Mouse (Mus musculus): ENCODE data around the gene Gm4707.
"Not testable (repeated sequence)": the region's sequence is repeated elsewhere in the genome, so short reads cannot be mapped to it uniquely, and the experiment has no call there.

Gene Gm4707

GRCm38 (mm10) chr17:71459818-71460217, at the start of gene Gm4707:
Gene Gm4707 (minus strand): TSS chr17:71459918.
- no peak for DNase-seq

DNA sequence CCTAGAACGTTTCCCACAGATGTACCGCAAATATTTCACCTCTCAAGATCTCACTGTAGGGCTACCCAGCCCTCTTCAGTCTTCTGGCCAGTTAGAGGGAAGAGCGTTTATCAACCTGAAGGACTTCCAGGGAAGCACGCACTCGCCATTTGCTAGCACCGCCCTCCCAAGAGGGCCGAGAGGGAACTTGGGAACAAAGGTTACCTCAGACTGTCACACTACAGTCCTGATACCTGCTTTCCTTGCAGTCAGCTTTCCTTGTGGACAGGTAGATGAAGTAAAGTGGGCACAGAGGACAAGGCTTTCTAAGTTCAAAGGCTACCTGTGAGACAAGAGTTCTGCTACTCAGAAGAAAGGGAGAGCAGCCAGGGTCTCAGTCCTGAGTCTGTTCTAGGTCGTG, 47.1 kb upstream of the Gm4707 start:
- DNase-seq, result no peak

- DNase-seq, result no peak
Measured at GRCm38 (mm10) chr17:71495784-71496183, 36.1 kb upstream of the Gm4707 start.

DNA sequence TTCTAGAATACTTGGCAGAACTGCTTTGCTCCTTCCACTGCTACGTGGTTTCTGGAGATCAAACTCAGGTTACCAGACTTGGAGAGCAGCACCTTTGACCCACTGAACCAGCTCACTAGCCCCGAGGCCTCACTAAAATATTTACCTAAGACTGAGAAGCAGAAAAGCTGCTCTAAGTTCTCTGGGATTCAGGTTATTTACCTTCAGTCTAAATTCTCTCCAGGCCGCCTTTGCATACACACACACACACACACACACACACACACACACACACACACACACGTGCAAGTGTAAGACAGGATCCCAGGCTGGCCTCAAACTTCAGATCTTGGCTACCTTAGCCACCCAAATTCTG, 31.6 kb upstream of the Gm4707 start:
- DNase-seq, result no peak

DNA sequence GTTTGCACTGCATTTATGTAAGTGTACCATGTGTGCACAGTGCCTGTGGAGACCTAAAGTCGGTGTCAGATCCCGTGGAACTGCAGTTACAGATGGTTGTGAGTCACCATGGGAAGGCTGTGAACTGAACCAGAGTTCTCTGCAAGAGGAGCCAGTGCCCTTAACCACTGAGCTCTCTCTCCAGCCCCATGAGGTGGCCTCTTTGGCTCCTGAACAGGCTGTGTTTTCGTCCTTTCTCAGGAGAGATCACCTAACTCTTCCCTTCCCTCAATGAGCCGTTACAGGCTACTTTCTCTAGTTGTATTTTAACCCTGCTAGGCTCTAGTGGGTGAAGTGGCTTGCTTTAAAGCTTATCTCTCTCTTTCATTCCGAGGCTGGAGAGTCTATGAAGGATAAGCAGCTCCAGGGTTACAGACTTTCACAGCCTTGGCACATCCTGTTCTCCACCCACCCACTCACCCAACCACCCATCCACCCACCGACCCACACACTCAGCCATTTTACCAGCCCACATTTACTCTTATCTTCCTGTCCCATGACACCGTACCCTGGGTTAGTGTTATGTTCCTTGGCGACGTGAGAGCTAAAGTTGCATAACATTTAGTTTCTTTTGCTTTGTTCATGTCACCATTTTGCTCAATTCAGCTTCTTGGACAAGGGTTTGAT, 31.1 kb upstream of the Gm4707 start:
- DNase-seq, result no peak

DNA sequence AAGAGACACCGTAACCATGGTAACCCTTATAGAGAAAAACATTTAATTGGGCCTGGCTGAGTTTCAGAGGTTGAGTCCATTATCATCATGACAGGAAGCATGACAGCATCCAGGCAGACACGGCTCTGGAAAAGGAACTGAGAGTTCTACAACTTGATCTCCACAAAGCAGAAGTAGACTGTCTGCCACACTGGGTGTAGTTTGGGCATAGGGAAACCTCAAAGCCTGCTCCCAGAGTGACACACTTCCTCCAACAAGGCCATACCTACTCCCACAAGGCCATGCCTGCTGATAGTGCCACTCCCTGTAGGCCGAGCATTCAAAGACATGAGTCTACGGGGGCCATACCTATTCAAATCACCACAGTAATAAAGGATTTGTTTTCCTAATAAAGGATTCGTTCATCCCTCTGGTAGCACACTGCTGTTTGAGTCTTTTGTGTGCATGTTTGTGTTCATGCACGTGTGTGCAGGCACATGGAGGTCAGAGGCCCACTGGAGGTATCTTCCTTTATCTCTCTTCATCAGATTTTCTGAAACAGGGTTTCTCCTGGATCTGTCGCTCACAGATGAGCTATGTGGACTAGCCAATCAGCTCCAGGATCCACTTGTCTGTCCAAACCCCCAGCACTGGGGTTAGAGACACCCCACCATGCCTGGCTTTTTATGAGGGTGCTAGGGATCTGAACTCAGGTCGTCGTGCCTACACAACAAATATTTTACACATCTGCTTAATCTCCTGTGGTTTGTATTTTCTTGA, 30.2 kb upstream of the Gm4707 start:
- no peak for DNase-seq

DNA sequence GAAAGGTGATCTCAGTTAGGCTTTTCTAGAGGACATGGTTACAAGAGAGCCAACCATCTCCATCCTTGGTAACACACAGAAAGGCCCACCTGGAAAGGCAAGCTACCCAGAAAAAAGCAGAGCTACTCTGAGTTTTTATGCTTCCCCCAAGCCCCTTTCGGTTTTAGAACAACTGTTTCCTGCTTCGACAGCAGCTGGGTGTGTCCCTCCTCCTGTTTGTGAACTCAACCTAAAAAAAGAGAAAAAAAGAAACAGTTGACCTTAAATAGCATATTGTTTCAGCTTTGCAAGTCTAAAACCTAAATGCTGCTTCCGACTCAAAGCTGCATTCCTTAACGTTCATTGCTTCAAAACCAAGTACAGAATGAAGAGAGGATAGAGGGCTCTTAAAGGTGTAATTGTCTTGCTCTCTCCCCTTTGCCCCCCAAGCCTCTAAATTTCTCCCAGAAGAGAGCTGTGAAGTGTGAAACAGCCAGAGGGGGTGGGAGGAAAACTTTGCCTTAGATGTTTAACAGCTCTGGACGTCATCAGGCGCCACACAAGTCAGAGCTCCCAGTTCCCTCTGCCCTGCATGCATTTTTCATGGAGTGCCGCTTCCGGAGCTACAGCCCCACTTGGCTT, 26.6 kb upstream of the Gm4707 start:
- peak; percentile 40 for DNase-seq

DNA sequence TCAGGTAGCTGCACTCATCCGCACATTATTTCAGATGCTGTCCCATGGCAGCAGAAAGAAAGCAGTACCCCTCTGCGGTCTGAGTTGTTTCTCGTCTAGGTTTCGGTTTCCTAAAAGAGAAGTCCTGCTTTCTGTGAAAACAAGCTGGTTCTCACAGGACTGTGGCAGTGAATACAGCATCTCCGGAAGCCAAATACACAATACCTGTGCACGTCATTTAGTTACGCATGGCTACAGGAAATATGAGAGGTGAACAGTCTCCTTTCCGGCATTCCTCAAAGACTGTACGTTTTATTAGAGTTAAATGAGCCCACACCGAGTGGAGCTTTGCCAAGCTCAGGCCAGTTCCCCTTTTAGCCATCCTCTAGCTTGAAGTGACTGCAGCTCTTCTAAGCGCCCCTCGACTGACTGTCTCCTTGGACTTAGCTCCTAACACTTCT, 26.1 kb upstream of the Gm4707 start:
- peak; percentile 14 for DNase-seq

DNA sequence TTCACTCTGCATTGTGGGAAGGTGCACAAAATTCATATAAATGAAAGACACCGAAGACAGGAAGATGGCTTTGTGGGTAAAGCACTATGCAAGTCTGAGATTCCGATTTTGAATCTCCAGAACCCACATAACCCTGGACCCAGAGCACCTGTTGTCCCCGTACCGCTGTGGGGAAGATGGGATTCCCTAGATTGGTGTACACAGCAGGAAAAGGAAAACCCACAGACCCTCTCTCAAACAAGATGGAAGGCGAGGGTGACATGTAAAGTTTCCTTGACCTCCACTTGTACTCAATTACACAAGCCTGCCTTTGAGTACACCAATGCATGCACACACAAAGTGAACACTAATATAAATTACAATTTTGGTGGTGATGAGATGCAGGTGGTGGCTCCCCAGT, 25.0 kb upstream of the Gm4707 start:
- no peak for DNase-seq

DNA sequence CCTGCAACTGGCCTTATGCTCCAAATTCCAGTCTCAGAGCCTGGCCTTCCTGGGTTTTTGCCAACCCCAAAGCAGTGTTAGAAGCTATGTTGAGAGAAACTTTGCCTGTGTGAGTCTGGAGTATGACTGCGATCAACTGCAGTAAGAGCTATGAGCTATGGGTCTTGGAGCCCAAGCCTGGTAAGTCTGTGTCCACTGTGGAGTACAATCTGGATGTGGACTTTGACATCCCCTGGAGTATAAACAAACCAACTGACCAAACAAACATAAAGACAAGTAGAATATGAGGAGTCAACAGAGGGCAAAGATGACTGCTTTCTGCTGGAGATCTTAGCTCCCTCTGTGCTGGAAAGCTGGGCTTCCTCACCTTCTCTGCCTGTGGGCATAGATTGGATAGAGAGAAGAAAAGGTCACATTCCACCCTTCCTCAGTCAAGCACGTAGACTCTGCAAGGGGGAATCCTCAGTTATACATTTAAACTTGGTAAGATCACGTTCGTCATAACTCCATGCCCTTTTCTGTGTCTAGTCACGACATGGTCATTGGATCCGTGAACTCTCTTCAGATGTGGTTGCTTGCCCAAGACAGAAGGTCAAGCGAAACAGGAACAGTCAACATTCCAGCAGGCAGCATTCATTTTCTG, 23.8 kb upstream of the Gm4707 start:
- no peak for DNase-seq

GRCm38 (mm10) chr17:71479381-71479901, 19.7 kb upstream of the Gm4707 start:
- peak; percentile 19 for DNase-seq

DNA sequence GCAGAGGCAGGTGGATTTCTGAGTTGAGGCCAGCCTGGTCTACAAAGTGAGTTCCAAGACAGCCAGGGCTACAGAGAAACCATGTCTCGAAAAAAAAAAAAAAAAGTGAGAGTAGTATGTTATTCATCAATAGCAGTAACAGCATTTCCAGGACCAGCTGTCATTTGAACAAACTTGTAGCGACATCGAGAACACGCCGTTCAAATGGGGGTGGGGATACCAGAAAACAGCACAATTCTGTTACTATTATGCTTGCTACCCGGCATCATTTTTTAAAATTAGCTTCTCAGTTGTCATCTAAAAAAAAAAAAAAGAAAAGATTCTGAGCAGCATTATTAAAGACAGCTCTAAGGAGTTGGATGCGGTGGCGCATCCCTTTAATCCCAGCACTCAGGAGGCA, 17.8 kb upstream of the Gm4707 start:
- no peak for DNase-seq

- DNase-seq, result no peak
Measured at GRCm38 (mm10) chr17:71476346-71477020, 16.8 kb upstream of the Gm4707 start.

GRCm38 (mm10) chr17:71475705-71476089, 16.0 kb upstream of the Gm4707 start:
- DNase-seq, result peak; percentile 74

- DNase-seq, result peak; percentile 96
Measured at GRCm38 (mm10) chr17:71474762-71475704, 15.3 kb upstream of the Gm4707 start, which contains the start of gene Smchd1. Gene Smchd1 (minus strand): TSS chr17:71475343.

- DNase-seq, result no peak
Measured at GRCm38 (mm10) chr17:71474128-71474527, 14.4 kb upstream of the Gm4707 start.

GRCm38 (mm10) chr17:71471261-71471660, 11.5 kb upstream of the Gm4707 start:
- no peak for DNase-seq

DNA sequence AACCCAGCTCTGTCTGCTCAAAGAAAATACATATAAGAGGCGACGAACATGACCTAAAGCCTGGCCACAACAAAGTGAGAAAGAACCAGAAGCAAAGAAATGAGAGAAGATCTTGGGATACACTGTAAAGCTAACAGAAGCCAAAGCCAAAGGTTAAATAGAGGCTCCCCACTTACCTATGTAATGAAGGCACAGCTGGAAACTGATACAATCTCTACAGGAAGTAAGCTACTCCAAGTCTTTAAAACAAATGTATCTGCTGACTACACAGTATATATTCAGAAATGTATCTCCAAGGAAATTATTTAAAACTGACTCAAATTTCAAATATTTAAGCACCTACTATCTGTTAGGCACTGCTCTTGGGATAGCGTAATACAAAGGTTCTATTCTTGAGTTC, 594 bp upstream of the Gm4707 start:
- DNase-seq, result no peak

GRCm38 (mm10) chr17:71457361-71457760, 2.4 kb downstream of the Gm4707 start:
- DNase-seq, result not testable (repeated sequence)

DNA sequence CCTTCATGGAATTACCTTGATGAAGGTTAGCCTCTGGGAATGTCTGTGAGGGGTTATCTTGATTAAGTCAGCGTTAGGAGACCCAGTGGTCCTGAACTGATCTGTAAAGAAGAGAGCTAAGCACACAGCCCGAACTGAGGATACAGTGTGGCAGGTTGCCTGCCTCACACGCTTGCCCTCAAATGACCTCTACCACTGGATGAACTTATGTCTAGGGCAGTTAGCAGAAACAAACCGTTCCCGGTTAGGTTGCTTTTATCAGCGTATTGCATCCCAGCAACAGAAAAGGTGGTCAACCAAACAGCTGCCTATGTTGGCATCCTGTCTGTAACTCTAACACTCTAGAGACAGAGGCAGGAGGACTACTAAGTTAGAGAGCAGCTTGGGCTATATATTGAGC, 14.5 kb downstream of the Gm4707 start:
- no peak for DNase-seq

DNA sequence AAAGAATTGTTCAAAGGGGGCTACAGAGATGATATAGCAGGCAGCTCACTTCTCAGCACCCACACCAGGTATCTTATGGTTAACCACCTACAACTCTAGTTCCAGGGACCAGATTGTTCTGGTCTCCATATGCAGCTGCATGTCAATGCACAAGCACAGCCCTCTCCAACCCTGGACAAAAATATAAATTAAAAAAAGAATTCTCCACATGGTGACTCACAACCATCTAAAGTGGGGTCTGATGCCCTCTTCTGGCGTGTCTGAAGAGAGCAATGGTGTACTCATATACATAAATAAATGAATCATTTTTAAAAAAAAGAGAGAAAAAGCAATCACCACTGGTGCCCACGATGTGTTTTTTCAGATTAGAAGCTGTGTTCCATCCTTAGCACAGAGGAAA, 15.0 kb downstream of the Gm4707 start:
- no peak for DNase-seq

- no peak for DNase-seq
Measured at GRCm38 (mm10) chr17:71444126-71444525, 15.6 kb downstream of the Gm4707 start.

All from lung, postnatal 10 days (tissue).